In the genomic region with DNA sequence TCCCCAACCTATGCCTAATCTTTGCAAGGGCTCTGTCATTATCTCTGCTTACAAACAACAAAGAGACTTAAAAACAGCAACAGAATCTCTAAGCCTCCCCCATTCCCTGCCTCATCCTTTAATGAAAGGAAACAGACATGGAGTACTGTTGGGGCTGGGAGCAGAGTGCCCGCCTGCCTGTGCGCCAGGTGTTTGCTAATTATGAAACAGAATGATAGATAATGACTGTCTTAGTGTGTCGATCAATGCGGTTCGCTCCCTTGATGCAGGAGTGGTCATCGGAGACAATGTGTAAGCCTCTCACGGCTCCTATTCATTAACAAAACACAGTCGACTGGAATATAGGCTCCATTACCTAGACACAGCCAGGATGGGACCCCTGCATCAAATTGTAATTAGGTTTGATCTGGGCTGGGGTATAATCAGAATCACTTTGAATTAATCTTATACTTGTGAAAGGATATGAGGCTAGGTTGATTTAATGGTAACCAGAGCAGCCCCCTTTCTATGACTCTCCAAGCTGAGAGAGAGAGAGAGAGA, we compare ENCODE assay signal across 23 mouse cellular contexts.
A peak's percentile ranks its signal among the peaks of the same experiment; 100 is the strongest.
DNase-seq lines count a peak whose midpoint lies in the region; ATAC-seq and TF ChIP-seq lines count a peak whose summit lies in the region.
"Had no signal": no experiment of that assay in that cellular context is flagged by ENCODE, and none has a peak within 500 bp of the region (broad histone marks: within the 10 kb centered on the region; RNA-seq: fewer than 3 reads in every experiment).

No protein-coding gene starts in this region.

- TF ChIP-seq EP300 in liver, postnatal 0 days (IDR thresholded peaks at IDR 0.05; ENCODE audit: low read depth): no peak

- H3K4me2 ChIP-seq in hindbrain, embryonic 13.5 days: no peak overlapping the region
- H3K4me2 ChIP-seq in hindbrain, embryonic 12.5 days (replicated peaks): no peak overlapping the region
- peak overlapping the region; percentile 32 for H3K4me2 ChIP-seq in liver, embryonic 12.5 days
- H3K4me2 ChIP-seq in liver, postnatal 0 days (ENCODE audit: low read depth, low read length): no peak overlapping the region
- H3K4me2 ChIP-seq in neural tube, embryonic 15.5 days: no peak overlapping the region
- H3K4me2 ChIP-seq: embryonic facial prominence, embryonic 12.5 days; heart, embryonic 11.5 days; limb, embryonic 15.5 days; lung, embryonic 14.5 days had no signal

- H3K4me1 ChIP-seq in hindbrain, embryonic 13.5 days (replicated peaks): peaks cover 8% of the 10 kb centered on the region; the same call in 1 of the 2 replicates
- no peaks in the 10 kb centered on the region for H3K4me1 ChIP-seq in hindbrain, embryonic 12.5 days
- peaks cover 67% of the 10 kb centered on the region for H3K4me1 ChIP-seq in liver, embryonic 12.5 days
- H3K4me1 ChIP-seq in liver, postnatal 0 days (ENCODE audit: insufficient read depth): 0 out of 2 replicates have a peak, but pooled peaks cover 3% of the 10 kb centered on the region
- peaks cover 12% of the 10 kb centered on the region for H3K4me1 ChIP-seq in neural tube, embryonic 15.5 days
- H3K4me1 ChIP-seq: embryonic facial prominence, embryonic 12.5 days; limb, embryonic 15.5 days had no signal

- intact Hi-C loops in heart, postnatal 10 days (cut with DNase I): no loop called here

- no peak overlapping the region for H3K9ac ChIP-seq in hindbrain, embryonic 13.5 days
- no peak overlapping the region for H3K9ac ChIP-seq in hindbrain, embryonic 12.5 days
- no peak overlapping the region for H3K9ac ChIP-seq in liver, embryonic 12.5 days
- H3K9ac ChIP-seq in liver, postnatal 0 days (replicated peaks): no peak overlapping the region
- H3K9ac ChIP-seq in neural tube, embryonic 15.5 days (replicated peaks): no peak overlapping the region
- H3K9ac ChIP-seq: embryonic facial prominence, embryonic 12.5 days; limb, embryonic 15.5 days; lung, embryonic 14.5 days had no signal

- H3K4me3 ChIP-seq in hindbrain, embryonic 13.5 days: no peak overlapping the region
- H3K4me3 ChIP-seq in hindbrain, embryonic 12.5 days: no peak overlapping the region
- H3K4me3 ChIP-seq in liver, embryonic 12.5 days: no peak overlapping the region
- H3K4me3 ChIP-seq in liver, postnatal 0 days (ENCODE audit: low read depth, low read length): no peak overlapping the region
- H3K4me3 ChIP-seq in neural tube, embryonic 15.5 days (replicated peaks): no peak overlapping the region
- H3K4me3 ChIP-seq: embryonic facial prominence, embryonic 12.5 days; left cerebral cortex, adult 2 months; limb, embryonic 15.5 days; megakaryocyte, embryonic 14.5 days had no signal

- TF ChIP-seq CTCF in liver, postnatal 0 days (IDR thresholded peaks at IDR 0.05; ENCODE audit: low read depth): no peak

- ATAC-seq in hindbrain, embryonic 13.5 days (ENCODE audit: low FRiP score): no peak
- no peak for ATAC-seq in hindbrain, embryonic 12.5 days (ENCODE audit: low FRiP score)
- ATAC-seq in liver, embryonic 12.5 days: no peak
- no peak for ATAC-seq in liver, postnatal 0 days
- 0 out of 2 replicates have a peak, but pooled peaks have one; percentile 40 for ATAC-seq in neural tube, embryonic 15.5 days (ENCODE audit: low FRiP score)
- ATAC-seq: CD4-positive, CD25-positive, alpha-beta regulatory T cell, adult 4 months; intestine, postnatal 0 days; Patski had no signal

- H3K9me3 ChIP-seq in hindbrain, embryonic 13.5 days: no peaks in the 10 kb centered on the region
- H3K9me3 ChIP-seq in hindbrain, embryonic 12.5 days (replicated peaks): no peaks in the 10 kb centered on the region
- no peaks in the 10 kb centered on the region for H3K9me3 ChIP-seq in liver, embryonic 12.5 days (replicated peaks)
- no peaks in the 10 kb centered on the region for H3K9me3 ChIP-seq in liver, postnatal 0 days (ENCODE audit: low read length)
- no peaks in the 10 kb centered on the region for H3K9me3 ChIP-seq in neural tube, embryonic 15.5 days (replicated peaks)
- H3K9me3 ChIP-seq: embryonic facial prominence, embryonic 12.5 days; limb, embryonic 15.5 days had no signal

- 54% methylated on average over 8 of the region's 8 CpGs for WGBS in hindbrain, embryonic 13.5 days
- WGBS in hindbrain, embryonic 12.5 days: 72% methylated on average over 8 of the region's 8 CpGs
- WGBS in liver, embryonic 12.5 days (ENCODE audit: insufficient replicate concordance): 75% methylated on average over 8 of the region's 8 CpGs
- 82% methylated on average over 8 of the region's 8 CpGs for WGBS in liver, postnatal 0 days (ENCODE audit: insufficient replicate concordance)
- 41% methylated on average over 8 of the region's 8 CpGs for WGBS in neural tube, embryonic 15.5 days

- no peaks in the 10 kb centered on the region for H3K27me3 ChIP-seq in hindbrain, embryonic 13.5 days
- H3K27me3 ChIP-seq in hindbrain, embryonic 12.5 days: no peaks in the 10 kb centered on the region
- peaks cover 23% of the 10 kb centered on the region for H3K27me3 ChIP-seq in liver, embryonic 12.5 days (replicated peaks)
- H3K27me3 ChIP-seq in liver, postnatal 0 days (ENCODE audit: insufficient read depth, low read length): no peaks in the 10 kb centered on the region
- no peaks in the 10 kb centered on the region for H3K27me3 ChIP-seq in neural tube, embryonic 15.5 days (replicated peaks)
- H3K27me3 ChIP-seq: embryonic facial prominence, embryonic 12.5 days; limb, embryonic 15.5 days; Patski had no signal

- DNase-seq in liver, postnatal 0 days: no peak
- DNase-seq in retina, embryonic 14.5 days (ENCODE audit: low spot score): peak; percentile 13
- no peak for DNase-seq in retina, postnatal 1 day
- no peak for DNase-seq in heart, postnatal 10 days
- DNase-seq: cerebellum, adult 2 months; cerebellum, postnatal 25 days; gastrocnemius, postnatal 10 days; kidney, postnatal 36 days; left cerebral cortex, postnatal 4 days; lung, embryonic 14.5 days; right cerebral cortex, postnatal 14 days had no signal

- H3K27ac ChIP-seq in hindbrain, embryonic 13.5 days: peak overlapping the region; percentile 1; the same call in 1 of the 2 replicates
- H3K27ac ChIP-seq in hindbrain, embryonic 12.5 days: no peak overlapping the region
- no peak overlapping the region for H3K27ac ChIP-seq in liver, embryonic 12.5 days
- no peak overlapping the region for H3K27ac ChIP-seq in liver, postnatal 0 days (ENCODE audit: low read depth)
- 0 out of 2 replicates have a peak overlapping the region, but pooled peaks have one; percentile 28 for H3K27ac ChIP-seq in neural tube, embryonic 15.5 days (replicated peaks)
- H3K27ac ChIP-seq: embryonic facial prominence, embryonic 12.5 days; left cerebral cortex, adult 2 months; limb, embryonic 15.5 days had no signal

- no peaks in the 10 kb centered on the region for H3K36me3 ChIP-seq in hindbrain, embryonic 13.5 days
- no peaks in the 10 kb centered on the region for H3K36me3 ChIP-seq in hindbrain, embryonic 12.5 days
- no peaks in the 10 kb centered on the region for H3K36me3 ChIP-seq in liver, embryonic 12.5 days
- no peaks in the 10 kb centered on the region for H3K36me3 ChIP-seq in liver, postnatal 0 days (replicated peaks; ENCODE audit: insufficient read depth, low read length)
- H3K36me3 ChIP-seq in neural tube, embryonic 15.5 days: no peaks in the 10 kb centered on the region
- H3K36me3 ChIP-seq: embryonic facial prominence, embryonic 12.5 days; limb, embryonic 15.5 days had no signal

Comparison
In these comparisons a context has a peak if more than half of its experiments do, and no peak if none do; other contexts are left out.
1. H3K27ac ChIP-seq: peak in hindbrain, embryonic 13.5 days (single experiment) and neural tube, embryonic 15.5 days (single experiment); none in hindbrain, embryonic 12.5 days (single experiment), liver, embryonic 12.5 days (single experiment) and liver, postnatal 0 days (single experiment).